Mouse (Mus musculus) naive thymus-derived CD4-positive, alpha-beta T cell, adult 5 months (primary cell): ENCODE measurements around the gene Orc6. TPM values are rescaled to one million over a fixed set of nuclear protein-coding genes. Genes with fewer than 3 reads are reported as not detected.

ENCODE experiments used
- polyA plus RNA-seq: library from polyadenylated mRNA; unstranded; fragments of 100-300 nt; shearing (Covaris generic); gene quantifications from one replicate; pipeline ENCODE4 v1.2.1, GENCODE M21; 2017

The Orc6 gene
- 38.4 TPM for polyA plus RNA-seq

GRCm38 (mm10) chr8:85299434-85300077 is at the start of gene Orc6, which contains the start of gene Vps35:
Gene Orc6, plus strand, starts transcription at chr8:85299632.
Gene Vps35, minus strand, starts transcription at chr8:85299802.

Other genes starting within 250 kb of the Orc6 start
- gene Fbxw9, start 239.6 kb upstream of the Orc6 start, polyA plus RNA-seq, result 4.1 TPM
- not detected for gene Gm5741, start 231.7 kb upstream of the Orc6 start, polyA plus RNA-seq
- 99.9 TPM for gene Dhps, start 227.9 kb upstream of the Orc6 start, polyA plus RNA-seq
- gene Wdr83os, start 218.9 kb upstream of the Orc6 start, polyA plus RNA-seq, result 114 TPM
- 18.4 TPM for gene Wdr83, start 218.3 kb upstream of the Orc6 start, polyA plus RNA-seq
- 109 TPM for gene Man2b1, start 216.4 kb upstream of the Orc6 start, polyA plus RNA-seq
- gene Zfp791, start 176.5 kb upstream of the Orc6 start, polyA plus RNA-seq, result not detected
- gene Cks1brt, start 147.7 kb upstream of the Orc6 start, polyA plus RNA-seq, result not detected
- not detected for gene Olfr371, start 73.6 kb upstream of the Orc6 start, polyA plus RNA-seq
- 83.2 TPM for gene Vps35, start 170 bp downstream of the Orc6 start, polyA plus RNA-seq
- gene Mylk3, start 86.7 kb downstream of the Orc6 start, polyA plus RNA-seq, result not detected
- 34.4 TPM for gene 4921524J17Rik, start 133.2 kb downstream of the Orc6 start, polyA plus RNA-seq
- gene Gpt2, start 192.9 kb downstream of the Orc6 start, polyA plus RNA-seq, result 0.62 TPM